13 mouse cellular contexts compared by ENCODE assay signal in the genomic region with DNA sequence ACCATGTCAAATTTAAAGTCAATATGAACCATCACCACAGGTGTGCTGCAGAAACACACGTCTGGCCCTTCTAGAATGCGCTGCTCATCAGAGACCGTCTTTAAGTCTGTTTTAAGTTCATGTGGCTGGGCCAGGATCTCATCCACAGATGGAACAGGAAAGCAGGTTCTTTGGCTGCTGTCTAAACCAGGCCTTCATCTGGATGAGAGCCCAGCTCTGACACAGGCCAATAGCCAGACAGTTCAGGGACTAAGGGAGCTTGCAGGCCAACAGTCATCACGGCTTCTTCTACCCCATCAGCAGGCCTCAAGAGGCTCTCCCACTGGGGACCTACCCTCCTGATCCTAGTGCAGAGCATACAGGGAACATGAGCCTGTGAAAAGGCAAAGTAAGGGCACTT.
DNase-seq lines count a peak whose midpoint lies in the region; ATAC-seq lines count a peak whose summit lies in the region.
"Had no signal": no experiment of that assay in that cellular context is flagged by ENCODE, and none has a peak within 500 bp of the region (broad histone marks: within the 10 kb centered on the region; RNA-seq: fewer than 3 reads in every experiment).

No protein-coding gene starts in this region.

- H3K36me3 ChIP-seq in forebrain, embryonic 15.5 days = no peaks in the 10 kb centered on the region
- H3K36me3 ChIP-seq: limb, embryonic 15.5 days; neural tube, embryonic 12.5 days had no signal

- H3K4me2 ChIP-seq in forebrain, embryonic 15.5 days (replicated peaks) = no peak overlapping the region
- H3K4me2 ChIP-seq: limb, embryonic 15.5 days; neural tube, embryonic 12.5 days had no signal

- H3K27ac ChIP-seq in forebrain, embryonic 15.5 days (replicated peaks) = no peak overlapping the region
- H3K27ac ChIP-seq: limb, embryonic 15.5 days; neural tube, embryonic 12.5 days had no signal

- no peaks in the 10 kb centered on the region for H3K9me3 ChIP-seq in forebrain, embryonic 15.5 days
- H3K9me3 ChIP-seq: limb, embryonic 15.5 days; neural tube, embryonic 12.5 days had no signal

- WGBS in forebrain, embryonic 15.5 days = 93% methylated on average over 4 of the region's 4 CpGs

- no peak overlapping the region for H3K9ac ChIP-seq in forebrain, embryonic 15.5 days (replicated peaks)
- H3K9ac ChIP-seq: limb, embryonic 15.5 days; neural tube, embryonic 12.5 days had no signal

- H3K27me3 ChIP-seq in forebrain, embryonic 15.5 days = no peaks in the 10 kb centered on the region
- H3K27me3 ChIP-seq: limb, embryonic 15.5 days; neural tube, embryonic 12.5 days had no signal

- no peaks in the 10 kb centered on the region for H3K4me1 ChIP-seq in forebrain, embryonic 15.5 days
- H3K4me1 ChIP-seq: limb, embryonic 15.5 days; neural tube, embryonic 12.5 days had no signal

- intact Hi-C loops in heart, postnatal 25 days (cut with DNase I) = no loop called here
- intact Hi-C loops in heart, postnatal 36 days (cut with DNase I) = no loop called here

- no peak for ATAC-seq in forebrain, embryonic 15.5 days (replicated peaks)
- ATAC-seq: lung, postnatal 0 days had no signal

- DNase-seq in heart, adult 11 months = peak; percentile 91
- no peak for DNase-seq in heart, postnatal 25 days (ENCODE audit: low spot score)
- peak; percentile 20 for DNase-seq in ovary, postnatal 14 days (ENCODE audit: low spot score)
- DNase-seq in ovary, adult 18-20 months (ENCODE audit: low spot score) = no peak
- peak; percentile 77 to 82 for DNase-seq in cerebellum, postnatal 25 days
- DNase-seq in heart, postnatal 36 days = peak; percentile 20 to 22
- no peak for DNase-seq in right cerebral cortex, postnatal 36 days (ENCODE audit: low spot score in 2 of 2)
- DNase-seq: midbrain, embryonic 14.5 days; thymus, postnatal 36 days had no signal

- no peak overlapping the region for H3K4me3 ChIP-seq in forebrain, embryonic 15.5 days
- H3K4me3 ChIP-seq: limb, embryonic 15.5 days; neural tube, embryonic 12.5 days had no signal

Comparison
In these comparisons a context has a peak if more than half of its experiments do, and no peak if none do; other contexts are left out.
1. DNase-seq: peak in heart, adult 11 months (single experiment), ovary, postnatal 14 days (single experiment), cerebellum, postnatal 25 days (2 of 2) and heart, postnatal 36 days (2 of 2); none in heart, postnatal 25 days (single experiment), ovary, adult 18-20 months (single experiment) and right cerebral cortex, postnatal 36 days (0 of 2).